Mouse (Mus musculus): ENCODE measurements at regions not wholly inside any gene's neighbourhood (a gene's known extent, or its start where the extent isn't known, plus 50 kb on each side); places are given as distances from the start of the nearest gene placed in this dataset.

DNA sequence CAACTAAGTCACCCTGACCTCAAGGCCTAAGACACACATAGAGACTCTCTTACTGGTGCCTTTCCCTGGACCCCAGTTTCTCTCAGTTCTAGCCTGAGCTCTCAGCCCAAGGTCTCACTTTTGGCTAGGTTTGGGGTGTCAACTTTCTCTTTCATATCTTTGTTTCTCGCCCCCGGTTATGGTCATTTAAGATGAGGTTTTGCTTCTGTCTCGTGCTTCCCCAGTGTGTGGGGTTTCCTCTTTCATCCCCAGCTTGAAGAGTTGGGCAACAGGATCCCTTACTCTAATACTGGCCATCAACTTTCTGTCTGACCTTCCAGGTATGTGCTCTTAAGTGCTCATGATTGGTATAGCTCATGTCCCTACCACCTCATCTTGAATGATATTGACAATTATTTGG, 67.5 kb downstream of the Lmo4 start:
- H3K4me1 ChIP-seq = no peaks in the 10 kb centered on the region
- H3K4me3 ChIP-seq = no peak overlapping the region
- H3K27me3 ChIP-seq = no peaks in the 10 kb centered on the region
- WGBS = 93% methylated on average over 3 of the region's 3 CpGs
- no peak overlapping the region for H3K9ac ChIP-seq (replicated peaks)
- no peak overlapping the region for H3K4me2 ChIP-seq (replicated peaks)
- ATAC-seq (ENCODE audit: low FRiP score, low read depth) = no peak
- H3K27ac ChIP-seq (replicated peaks) = no peak overlapping the region
- no peaks in the 10 kb centered on the region for H3K9me3 ChIP-seq
- H3K36me3 ChIP-seq = no peaks in the 10 kb centered on the region

DNA sequence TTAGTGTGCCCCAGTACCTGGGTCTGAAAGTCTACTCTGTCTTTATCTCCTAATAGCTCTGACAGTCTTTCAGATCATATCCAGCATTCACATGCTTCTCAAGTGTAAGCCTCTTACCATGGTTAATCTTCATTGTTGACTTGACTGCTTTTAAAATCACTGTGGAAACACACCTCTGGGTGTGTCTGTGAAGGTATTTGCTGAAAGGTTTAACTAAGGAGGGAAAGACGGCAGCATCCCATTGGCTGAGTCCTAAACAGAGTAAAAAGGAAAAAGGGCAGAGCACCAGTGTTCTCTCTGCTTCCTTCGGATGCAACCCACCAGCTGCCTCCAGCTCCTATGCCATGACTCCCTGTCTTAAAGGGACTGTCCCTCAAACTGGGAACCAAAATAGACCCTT, 68.6 kb downstream of the Lmo4 start:
- 53% methylated on average over 2 of the region's 2 CpGs for WGBS
- H3K9me3 ChIP-seq = no peaks in the 10 kb centered on the region
- ATAC-seq (ENCODE audit: low FRiP score, low read depth) = no peak
- no peak overlapping the region for H3K4me2 ChIP-seq (replicated peaks)
- no peaks in the 10 kb centered on the region for H3K4me1 ChIP-seq
- no peak overlapping the region for H3K27ac ChIP-seq (replicated peaks)
- H3K27me3 ChIP-seq = no peaks in the 10 kb centered on the region
- no peak overlapping the region for H3K9ac ChIP-seq (replicated peaks)
- H3K36me3 ChIP-seq = no peaks in the 10 kb centered on the region
- H3K4me3 ChIP-seq = no peak overlapping the region

GRCm38 (mm10) chr3:144135646-144136045, 69.4 kb downstream of the Lmo4 start:
- H3K4me3 ChIP-seq = no peak overlapping the region
- H3K9me3 ChIP-seq = no peaks in the 10 kb centered on the region
- H3K27me3 ChIP-seq = no peaks in the 10 kb centered on the region
- WGBS = 100% methylated on average over 6 of the region's 6 CpGs
- H3K36me3 ChIP-seq = no peaks in the 10 kb centered on the region
- no peak for ATAC-seq (ENCODE audit: low FRiP score, low read depth)
- H3K4me1 ChIP-seq = no peaks in the 10 kb centered on the region
- no peak overlapping the region for H3K27ac ChIP-seq (replicated peaks)
- no peak overlapping the region for H3K9ac ChIP-seq (replicated peaks)
- H3K4me2 ChIP-seq (replicated peaks) = no peak overlapping the region

GRCm38 (mm10) chr3:144128042-144128441, 77.0 kb downstream of the Lmo4 start:
- WGBS = 93% methylated on average over 4 of the region's 4 CpGs
- ATAC-seq (ENCODE audit: low FRiP score, low read depth) = no peak

GRCm38 (mm10) chr3:144124353-144124752, 80.7 kb downstream of the Lmo4 start:
- 78% methylated on average over 4 of the region's 4 CpGs for WGBS
- Histone ChIP-seq H3K36me3 (no peaks in the 10 kb centered on the region), H3K9ac (replicated peaks) (no peak overlapping the region), H3K4me2 (replicated peaks) (no peak overlapping the region), H3K9me3 (no peaks in the 10 kb centered on the region), H3K27me3 (no peaks in the 10 kb centered on the region), H3K4me1 (no peaks in the 10 kb centered on the region), H3K27ac (replicated peaks) (no peak overlapping the region), H3K4me3 (no peak overlapping the region)
- ATAC-seq (ENCODE audit: low FRiP score, low read depth) = no peak

More at GRCm38 (mm10) chr3:144128042-144128441, 77.0 kb downstream of the Lmo4 start:
- no peaks in the 10 kb centered on the region for H3K36me3 ChIP-seq
- no peak overlapping the region for H3K9ac ChIP-seq (replicated peaks)
- H3K9me3 ChIP-seq = no peaks in the 10 kb centered on the region
- no peak overlapping the region for H3K4me2 ChIP-seq (replicated peaks)
- no peaks in the 10 kb centered on the region for H3K4me1 ChIP-seq
- no peaks in the 10 kb centered on the region for H3K27me3 ChIP-seq
- no peak overlapping the region for H3K27ac ChIP-seq (replicated peaks)
- H3K4me3 ChIP-seq = no peak overlapping the region

DNA sequence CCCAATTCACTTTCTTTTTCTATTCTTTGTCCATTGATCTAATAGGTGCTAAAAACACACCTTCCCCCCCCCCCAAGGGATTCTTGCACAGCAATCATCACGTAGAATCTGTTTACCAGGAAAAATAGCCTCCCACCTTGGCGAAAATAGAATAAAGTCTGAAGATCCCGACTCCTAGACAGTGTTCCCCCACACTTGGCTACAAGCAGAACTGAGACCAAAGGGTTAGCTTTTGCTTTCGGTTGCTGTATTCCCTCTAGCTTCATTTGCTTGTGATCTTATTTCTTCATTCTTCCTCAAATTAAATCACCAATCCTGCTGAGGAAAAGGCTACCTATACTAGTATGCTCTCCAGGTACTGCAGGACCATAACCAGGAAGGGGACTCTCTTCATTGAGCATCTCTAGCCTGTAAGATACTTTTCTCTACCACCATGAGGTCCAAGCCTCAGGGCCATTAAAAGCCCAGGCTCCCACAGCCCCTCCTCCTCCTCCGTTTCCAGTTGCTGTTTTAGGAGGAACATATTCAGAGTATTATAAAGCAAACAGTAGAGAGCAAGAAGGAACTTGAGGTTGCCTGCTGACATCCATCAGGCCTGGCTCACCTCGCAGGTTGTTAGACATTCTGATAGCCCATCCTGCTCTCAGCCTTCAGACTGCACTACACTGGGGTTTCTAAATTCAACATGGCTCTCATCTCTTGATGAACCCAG, 81.5 kb downstream of the Lmo4 start:
- no peak for ATAC-seq (ENCODE audit: low FRiP score, low read depth)
- WGBS = 91% methylated on average over 6 of the region's 6 CpGs
- no peak overlapping the region for H3K9ac ChIP-seq (replicated peaks)

GRCm38 (mm10) chr3:144119076-144119475, 85.9 kb downstream of the Lmo4 start:
- Histone ChIP-seq H3K4me2 (replicated peaks) (no peak overlapping the region), H3K27ac (replicated peaks) (no peak overlapping the region)
- WGBS = 74% methylated on average over 3 of the region's 3 CpGs

More for the DNA sequence above, 81.5 kb downstream of the Lmo4 start:
- Histone ChIP-seq H3K27ac (replicated peaks) (no peak overlapping the region), H3K4me3 (no peak overlapping the region), H3K4me1 (no peaks in the 10 kb centered on the region), H3K27me3 (no peaks in the 10 kb centered on the region), H3K36me3 (no peaks in the 10 kb centered on the region), H3K9me3 (no peaks in the 10 kb centered on the region), H3K4me2 (replicated peaks) (no peak overlapping the region)

DNA sequence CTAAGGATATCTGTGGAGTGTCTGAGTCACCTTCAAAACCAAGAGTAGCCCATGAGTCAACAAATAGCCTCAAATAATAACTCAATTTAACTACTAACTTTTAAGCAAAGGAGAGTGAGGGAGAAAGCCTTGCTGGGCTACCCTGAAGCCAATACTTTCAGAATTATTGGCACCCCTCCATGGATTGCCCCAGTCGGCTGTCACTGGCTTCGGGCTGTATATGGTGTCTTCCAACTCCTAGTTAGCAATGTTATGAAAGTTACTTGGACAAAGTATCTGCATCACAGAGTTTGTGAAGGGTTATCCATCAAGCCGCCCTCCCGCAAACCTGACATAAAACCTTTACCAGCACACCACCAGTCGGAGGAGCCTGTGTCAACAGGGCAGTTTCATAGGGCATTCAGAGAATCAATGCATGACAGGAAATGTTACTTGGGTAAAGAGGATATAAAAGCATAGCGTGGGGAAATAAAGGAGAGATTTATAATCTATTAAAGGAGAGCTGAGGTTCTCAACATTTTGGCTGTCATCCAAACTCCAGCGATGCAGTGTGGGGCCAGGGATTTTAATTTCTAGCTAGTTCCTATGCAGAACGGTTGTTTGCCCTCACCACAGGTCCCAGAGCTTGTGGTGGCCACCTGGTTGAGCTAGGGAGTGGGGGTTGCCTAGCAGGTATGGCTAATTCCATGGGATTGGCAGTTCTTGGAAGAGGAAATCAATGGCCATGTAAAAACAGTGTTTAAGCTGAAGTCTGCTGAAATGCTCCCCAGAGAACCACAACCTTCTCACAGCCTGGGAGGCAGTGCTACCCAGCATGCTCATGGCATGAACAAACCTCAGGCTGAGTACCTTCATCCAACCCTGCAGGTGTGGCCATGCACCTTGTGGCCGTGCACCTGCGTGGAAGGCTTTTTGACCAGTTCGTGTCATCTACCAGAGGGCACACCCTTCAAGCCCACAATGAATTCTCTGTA, 91.1 kb downstream of the Lmo4 start:
- 90% methylated on average over 11 of the region's 11 CpGs for WGBS
- no peaks in the 10 kb centered on the region for H3K27me3 ChIP-seq
- no peak for ATAC-seq (ENCODE audit: low FRiP score, low read depth)
- no peaks in the 10 kb centered on the region for H3K36me3 ChIP-seq
- H3K9ac ChIP-seq (replicated peaks) = no peak overlapping the region
- H3K4me3 ChIP-seq = no peak overlapping the region
- H3K4me1 ChIP-seq = no peaks in the 10 kb centered on the region
- no peaks in the 10 kb centered on the region for H3K9me3 ChIP-seq
- no peak overlapping the region for H3K4me2 ChIP-seq (replicated peaks)
- H3K27ac ChIP-seq (replicated peaks) = no peak overlapping the region

More at GRCm38 (mm10) chr3:144119076-144119475, 85.9 kb downstream of the Lmo4 start:
- Histone ChIP-seq H3K9ac (replicated peaks) (no peak overlapping the region), H3K4me3 (no peak overlapping the region), H3K9me3 (no peaks in the 10 kb centered on the region), H3K4me1 (no peaks in the 10 kb centered on the region), H3K36me3 (no peaks in the 10 kb centered on the region), H3K27me3 (no peaks in the 10 kb centered on the region)
- no peak for ATAC-seq (ENCODE audit: low FRiP score, low read depth)

GRCm38 (mm10) chr3:144110331-144111080, 94.5 kb downstream of the Lmo4 start:
- H3K27me3 ChIP-seq = no peaks in the 10 kb centered on the region
- ATAC-seq (ENCODE audit: low FRiP score, low read depth) = no peak
- H3K9ac ChIP-seq (replicated peaks) = no peak overlapping the region
- H3K27ac ChIP-seq (replicated peaks) = no peak overlapping the region
- H3K4me1 ChIP-seq = peaks cover 7% of the 10 kb centered on the region
- no peak overlapping the region for H3K4me3 ChIP-seq
- H3K36me3 ChIP-seq = no peaks in the 10 kb centered on the region
- H3K9me3 ChIP-seq = no peaks in the 10 kb centered on the region
- H3K4me2 ChIP-seq (replicated peaks) = no peak overlapping the region
- 89% methylated on average over 5 of the region's 5 CpGs for WGBS

- peaks cover 7% of the 10 kb centered on the region for H3K4me1 ChIP-seq
- H3K27me3 ChIP-seq = no peaks in the 10 kb centered on the region
- H3K9ac ChIP-seq (replicated peaks) = no peak overlapping the region
- no peak for ATAC-seq (ENCODE audit: low FRiP score, low read depth)
- no peaks in the 10 kb centered on the region for H3K36me3 ChIP-seq
- H3K4me2 ChIP-seq (replicated peaks) = no peak overlapping the region
- no peaks in the 10 kb centered on the region for H3K9me3 ChIP-seq
- H3K27ac ChIP-seq (replicated peaks) = no peak overlapping the region
- WGBS = 82% methylated on average over 2 of the region's 2 CpGs
- H3K4me3 ChIP-seq = no peak overlapping the region
These were observed 95.3 kb downstream of the Lmo4 start for GRCm38 (mm10) chr3:144109769-144110168.

GRCm38 (mm10) chr3:144108310-144108709, 96.7 kb downstream of the Lmo4 start:
- no peaks in the 10 kb centered on the region for H3K9me3 ChIP-seq
- H3K27ac ChIP-seq (replicated peaks) = no peak overlapping the region
- H3K4me3 ChIP-seq = no peak overlapping the region
- H3K4me1 ChIP-seq = peaks cover 7% of the 10 kb centered on the region
- H3K36me3 ChIP-seq = no peaks in the 10 kb centered on the region
- H3K27me3 ChIP-seq = no peaks in the 10 kb centered on the region
- WGBS = 69% methylated on average over 6 of the region's 6 CpGs
- no peak for ATAC-seq (ENCODE audit: low FRiP score, low read depth)
- H3K9ac ChIP-seq (replicated peaks) = no peak overlapping the region
- no peak overlapping the region for H3K4me2 ChIP-seq (replicated peaks)

DNA sequence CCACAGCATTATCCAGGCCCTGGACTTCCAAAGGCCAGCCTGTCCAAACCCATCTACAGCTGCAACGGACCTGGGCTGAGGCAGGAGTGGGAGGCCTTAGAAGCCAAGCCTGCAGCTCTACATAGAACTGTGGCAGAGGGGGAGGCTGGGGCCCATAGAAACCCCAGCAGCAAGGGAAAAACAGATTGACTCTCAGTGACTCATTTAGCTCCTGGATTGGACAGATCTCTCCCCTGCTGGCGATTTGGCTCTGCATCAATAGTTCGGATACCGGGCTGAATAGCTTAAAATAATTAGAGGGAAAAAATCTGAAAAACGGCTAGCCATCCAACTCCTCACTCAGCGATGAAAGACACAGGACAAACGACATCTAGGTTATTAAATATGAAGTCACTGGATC, 97.4 kb downstream of the Lmo4 start:
- Histone ChIP-seq H3K4me2 (replicated peaks) (no peak overlapping the region), H3K4me3 (no peak overlapping the region), H3K27me3 (no peaks in the 10 kb centered on the region), H3K36me3 (no peaks in the 10 kb centered on the region), H3K27ac (replicated peaks) (no peak overlapping the region), H3K9me3 (no peaks in the 10 kb centered on the region), H3K4me1 (peaks cover 7% of the 10 kb centered on the region), H3K9ac (replicated peaks) (no peak overlapping the region)
- 57% methylated on average over 7 of the region's 7 CpGs for whole genome bisulfite sequencing
- ATAC-seq (ENCODE audit: low FRiP score, low read depth) = peak; percentile 54; the same call in 1 of the 2 replicates
